Mouse (Mus musculus) heart, adult 8-10 months (tissue): ENCODE results near the gene Ttll6. TPM values are rescaled to one million over a fixed set of nuclear protein-coding genes. Genes with fewer than 3 reads are reported as not detected.

Source experiments
- DNase-seq: peaks from one replicate; pipeline ENCODE4 v3.0.0; 2022; ENCODE audit warnings: low spot score
- total RNA-seq, 4 experiments: library from RNA; stranded (reverse); gene quantifications; 2 replicates each; pipeline ENCODE4 v1.2.4; 2022

Ttll6 gene
- total RNA-seq, 4 experiments from 2014 or later = 0.14 TPM; not detected in 3

DNA sequence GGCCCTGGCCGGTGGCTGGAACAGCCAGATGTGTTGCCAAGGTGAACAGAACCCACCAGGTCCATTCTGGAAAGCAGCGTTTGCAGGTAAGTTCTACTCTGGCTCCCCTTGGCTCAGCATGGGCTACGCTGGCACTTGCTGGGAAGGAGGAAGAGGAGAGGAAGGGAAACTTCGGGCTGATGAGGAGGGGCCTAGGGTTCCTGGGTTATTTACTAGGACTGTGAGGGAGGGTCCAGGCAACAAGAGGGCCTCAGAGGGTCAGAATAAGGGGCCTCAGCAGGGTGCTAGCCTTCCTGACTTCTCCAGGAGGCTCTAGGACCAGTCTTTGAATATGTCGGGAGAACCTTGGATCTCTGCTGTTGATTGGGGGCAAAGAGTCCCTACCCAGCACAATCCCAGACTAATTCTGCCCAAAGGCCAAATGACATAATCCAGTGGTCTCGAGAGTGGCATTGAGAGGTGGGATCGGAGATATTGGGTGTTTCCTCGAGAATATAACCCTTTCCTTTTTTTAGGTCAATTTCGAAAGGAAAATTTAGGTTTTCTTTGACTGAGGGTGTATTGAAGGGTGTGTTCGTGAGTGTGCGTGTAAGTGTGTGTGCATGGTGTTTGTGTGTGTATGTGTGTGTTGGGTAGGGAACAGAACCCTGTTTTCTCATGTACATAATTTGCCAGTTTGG is 61.5 kb downstream of the Ttll6 start:
- DNase-seq = no peak

DNA sequence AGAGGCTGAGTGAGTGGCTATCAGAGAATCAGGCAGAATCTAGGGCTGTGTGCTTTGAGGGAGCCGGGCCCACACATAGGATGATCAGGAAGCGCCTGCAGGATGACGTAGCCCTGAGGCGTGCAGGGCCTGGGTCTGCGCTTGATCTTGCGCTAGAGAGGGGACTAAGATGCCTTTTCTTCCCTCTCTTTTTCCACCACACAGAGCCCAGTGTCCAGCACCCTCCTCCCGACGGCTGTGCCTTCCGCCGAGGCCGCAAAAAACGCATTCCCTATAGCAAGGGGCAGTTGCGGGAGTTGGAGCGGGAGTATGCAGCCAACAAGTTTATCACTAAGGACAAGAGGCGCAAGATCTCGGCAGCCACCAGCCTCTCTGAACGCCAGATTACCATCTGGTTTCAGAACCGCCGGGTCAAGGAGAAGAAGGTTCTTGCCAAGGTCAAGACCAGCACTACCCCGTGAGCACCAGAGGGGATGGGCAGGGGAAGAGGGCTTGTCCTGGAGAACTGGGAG is 62.2 kb downstream of the Ttll6 start:
- DNase-seq = no peak

DNA sequence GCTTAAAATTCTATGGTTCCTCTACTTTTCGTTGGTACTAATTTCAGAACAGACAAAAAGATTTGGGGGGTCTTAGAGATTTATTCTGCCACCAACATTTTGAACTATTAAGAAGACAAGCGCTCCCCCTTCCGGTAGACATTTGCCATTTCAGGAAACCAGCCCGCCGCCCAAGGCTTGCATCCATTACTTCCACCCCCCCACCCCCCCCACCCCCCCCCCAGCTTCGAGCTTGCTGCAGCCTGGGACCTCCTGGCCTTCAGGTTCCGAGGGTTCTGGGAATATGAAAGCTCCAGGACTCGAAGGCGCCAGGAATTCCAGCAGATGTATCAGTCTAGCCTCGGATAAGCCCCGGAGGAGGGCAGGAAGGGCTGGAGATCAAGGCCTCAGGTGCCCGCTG is 65.1 kb downstream of the Ttll6 start:
- DNase-seq = no peak

DNA sequence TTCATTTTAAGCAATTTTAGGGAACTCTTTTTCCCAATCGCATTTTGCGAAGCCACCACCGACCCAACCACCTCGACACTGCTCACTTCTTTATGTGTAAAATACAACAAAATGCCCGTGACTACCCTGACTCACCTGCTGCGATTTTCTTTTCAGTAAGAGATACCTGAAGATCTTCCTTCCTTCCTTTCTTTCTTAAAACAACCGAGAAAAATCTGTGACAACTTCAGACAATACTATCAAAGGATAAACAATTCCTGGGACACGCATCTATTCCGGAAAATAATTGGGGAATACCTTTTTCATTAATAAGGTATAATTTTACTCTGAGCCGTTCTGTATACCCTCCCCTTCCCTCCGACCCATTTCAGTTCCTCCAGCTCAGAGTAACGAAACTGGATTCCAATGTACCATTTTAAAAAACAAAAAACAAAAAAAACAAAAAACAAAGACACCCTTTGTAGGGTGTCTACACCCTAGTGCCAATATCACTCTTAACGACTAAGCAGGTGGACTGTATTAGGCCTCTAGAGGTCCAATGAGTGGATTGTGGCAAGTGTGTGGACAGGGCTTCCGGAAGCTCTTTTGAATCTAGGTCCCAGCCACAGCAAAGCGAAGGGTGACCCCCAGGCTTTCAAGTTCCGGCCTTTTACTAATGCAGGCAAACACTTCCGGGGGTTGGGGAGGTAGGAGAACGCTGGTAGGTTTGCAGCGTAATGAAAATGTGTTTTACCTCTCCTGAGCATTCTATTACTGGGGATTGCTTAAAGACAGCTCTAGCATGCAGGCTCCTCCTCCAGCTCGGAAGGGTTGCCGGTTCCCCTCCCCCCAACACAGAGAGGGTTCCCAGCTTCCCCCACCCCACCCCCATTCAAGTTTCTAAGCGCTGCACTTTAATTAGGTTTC is 65.8 kb downstream of the Ttll6 start:
- no peak for DNase-seq

DNA sequence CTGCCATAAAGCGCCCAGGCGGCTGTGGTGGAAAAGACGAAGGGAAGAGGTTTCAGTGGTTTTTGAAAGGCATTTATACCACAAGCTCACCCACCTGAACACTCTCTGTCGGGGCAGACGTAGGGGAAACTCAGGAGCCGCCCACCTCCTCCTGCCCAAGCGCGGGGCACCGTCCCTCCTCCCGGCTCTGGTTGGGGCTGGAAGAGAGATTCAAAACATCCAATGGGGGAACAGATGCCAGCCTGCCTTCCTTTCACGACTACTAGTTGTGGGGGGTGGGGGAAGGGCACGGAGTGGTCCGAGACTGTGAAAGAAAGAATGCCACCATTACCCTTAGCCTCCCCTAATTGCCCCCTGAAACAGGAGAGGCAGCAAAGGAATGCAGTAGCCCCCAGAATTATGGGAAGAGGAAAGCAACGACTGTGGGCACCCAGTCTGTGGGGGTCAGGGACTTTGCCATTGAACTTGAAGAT is 66.6 kb downstream of the Ttll6 start:
- DNase-seq = no peak

DNA sequence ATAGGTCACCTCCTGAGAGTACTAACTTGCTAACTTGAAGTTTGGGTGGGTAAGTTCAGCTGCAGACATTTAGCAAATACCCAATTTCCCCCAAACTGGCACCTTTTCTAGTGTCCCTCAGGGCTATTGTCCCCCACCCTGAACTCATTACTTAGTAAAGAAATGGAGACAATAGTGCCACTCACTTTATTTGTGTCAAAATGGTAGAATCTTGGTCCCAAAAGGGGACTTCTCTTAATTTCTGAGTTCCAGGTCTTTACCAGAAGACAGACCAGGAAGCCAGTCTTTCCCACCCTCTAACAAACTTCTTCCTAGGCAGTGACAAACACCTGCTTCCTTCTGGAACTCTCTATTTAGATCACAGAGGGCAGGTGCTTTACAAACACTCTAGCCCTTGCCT is 68.2 kb downstream of the Ttll6 start:
- no peak for DNase-seq

DNA sequence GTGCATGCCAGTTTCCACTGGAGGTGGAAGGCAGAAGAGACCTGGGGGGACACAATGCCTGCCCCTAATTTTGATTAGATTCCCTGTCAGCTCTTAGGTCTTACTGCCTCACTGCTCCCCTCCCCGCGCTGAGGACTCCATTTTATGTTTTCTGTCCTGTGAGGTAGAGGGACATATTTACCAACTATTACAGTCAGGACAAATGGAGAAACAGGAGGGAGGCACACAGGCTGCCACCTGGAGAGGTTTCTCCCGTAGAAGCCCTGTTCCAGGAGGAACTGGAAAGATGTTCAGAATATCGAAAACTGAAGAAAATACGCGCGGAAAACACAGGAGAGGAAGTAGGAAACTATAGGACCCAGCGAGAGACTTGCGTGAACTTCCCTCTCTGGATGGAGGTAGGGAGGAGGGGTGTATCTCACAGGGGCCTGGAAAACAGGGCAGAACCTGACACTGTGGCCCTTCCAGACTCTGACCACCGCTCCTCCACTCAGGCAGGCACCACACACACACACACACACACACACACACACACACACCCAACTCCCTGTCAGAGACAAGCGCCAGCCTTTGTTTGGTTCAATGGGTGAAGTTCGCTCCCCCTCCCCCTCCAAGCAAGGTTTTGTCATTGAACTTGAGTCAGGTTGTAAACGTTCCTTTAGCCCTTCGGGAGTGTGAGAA is 69.0 kb downstream of the Ttll6 start:
- DNase-seq = no peak

DNA sequence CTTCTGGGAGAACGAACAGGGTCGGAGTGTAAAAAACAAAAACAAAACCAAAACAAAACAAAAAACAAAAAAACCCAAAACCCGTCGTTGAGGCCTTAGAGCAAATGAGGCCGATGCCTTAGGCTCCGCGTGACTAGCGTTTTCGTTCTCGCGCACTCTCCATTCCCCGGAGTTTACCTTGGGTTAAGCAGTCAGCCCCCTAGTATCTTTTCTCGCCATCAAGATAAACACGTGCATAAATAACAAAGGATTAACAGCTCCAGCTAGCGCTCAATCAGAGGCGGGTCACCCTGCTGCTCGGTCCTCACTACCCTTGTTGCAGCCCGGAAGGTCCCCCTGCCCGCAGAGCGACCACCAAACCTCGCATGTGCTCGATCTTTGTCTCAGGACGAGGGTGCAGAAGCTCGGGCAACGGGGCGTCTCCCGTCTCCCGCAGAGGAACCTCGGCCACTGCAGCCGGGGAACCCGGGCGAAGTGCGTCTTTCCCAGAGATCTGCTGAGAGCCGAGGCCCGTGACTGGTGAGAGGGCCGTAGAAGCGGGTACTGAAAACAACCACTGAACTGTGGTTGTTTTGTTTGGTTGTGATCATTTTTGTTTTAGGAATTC is 69.7 kb downstream of the Ttll6 start:
- no peak for DNase-seq

DNA sequence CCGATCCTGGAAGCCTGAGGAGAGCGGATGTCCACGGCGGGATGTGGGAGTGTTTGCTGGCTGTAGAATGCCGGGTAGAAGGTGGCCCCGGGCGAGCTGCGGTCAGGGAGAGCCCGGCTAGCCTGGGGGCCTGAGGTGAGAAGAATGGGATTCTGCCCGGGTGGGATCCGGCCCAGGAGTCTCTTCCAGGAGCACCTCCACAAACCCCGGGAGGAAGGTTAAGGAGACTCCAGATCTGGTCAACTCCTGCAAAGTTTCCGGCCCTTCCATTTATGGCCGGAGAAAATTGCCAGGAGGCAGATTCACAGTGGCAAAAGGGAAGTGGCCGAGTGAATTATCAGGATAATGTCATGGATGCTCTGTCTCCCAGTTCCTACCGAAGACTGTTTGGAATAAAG is 70.2 kb downstream of the Ttll6 start:
- DNase-seq = no peak

DNA sequence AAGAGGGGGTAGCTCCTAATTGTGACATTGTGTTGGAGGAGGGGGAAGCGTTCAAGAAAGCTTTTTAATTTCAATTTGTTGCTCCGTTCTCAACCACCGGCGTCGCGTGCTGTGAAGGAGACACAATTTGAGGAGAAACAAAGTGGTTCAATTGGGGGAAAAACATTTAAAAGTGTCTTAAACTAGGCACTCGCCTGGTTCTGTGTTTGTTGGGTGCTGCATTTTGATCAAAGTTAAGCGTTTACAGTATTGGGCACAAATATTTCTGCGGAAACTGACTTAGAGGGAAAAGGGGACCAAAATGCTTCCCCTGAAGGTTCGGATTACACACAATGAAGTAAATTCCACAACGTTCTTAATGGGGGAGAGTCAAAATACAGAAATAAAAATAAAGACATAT is 70.8 kb downstream of the Ttll6 start:
- DNase-seq = no peak

DNA sequence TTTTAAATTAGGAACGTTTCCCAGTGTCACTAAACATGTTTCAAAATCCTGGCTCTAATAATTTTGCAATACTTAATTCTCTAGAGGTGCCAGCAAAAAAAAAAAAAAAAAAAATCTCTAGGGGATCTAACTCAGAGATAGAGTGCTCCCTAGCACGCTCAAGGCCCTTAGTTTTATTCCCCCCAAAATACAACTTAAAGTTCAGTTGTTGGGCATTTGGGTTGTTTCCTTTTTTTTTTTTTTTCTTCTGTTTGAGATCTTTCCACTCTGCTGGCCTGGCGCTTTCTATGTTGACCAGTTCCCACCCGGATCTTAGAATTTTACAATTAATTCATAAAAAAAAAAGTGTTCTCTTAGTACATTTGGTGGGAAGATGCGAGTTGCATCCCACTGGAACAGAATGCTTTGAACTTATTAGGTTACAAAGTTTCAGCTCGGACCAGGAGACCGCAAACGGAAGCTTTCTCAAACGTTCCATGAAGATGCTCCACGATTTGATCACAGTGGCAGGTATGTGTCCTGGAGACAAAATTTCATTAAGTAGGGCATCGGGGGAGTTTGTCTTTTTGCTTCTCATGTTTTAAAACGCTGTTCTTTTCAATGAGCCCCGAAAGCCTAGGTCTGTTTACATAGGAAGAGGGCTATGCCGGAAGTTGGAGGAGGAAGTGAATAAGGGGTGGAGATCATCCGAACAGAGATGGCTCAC is 72.0 kb downstream of the Ttll6 start:
- DNase-seq = no peak

Other genes with a start within 250 kb of the Ttll6 start
- not detected for gene B4galnt2, start 218.9 kb upstream of the Ttll6 start, total RNA-seq
- under 1 TPM in 2 of 4 experiments, not detected in 2; 0.03 TPM for gene Igf2bp1, start 127.8 kb upstream of the Ttll6 start, total RNA-seq
- gene Gip, start 109.2 kb upstream of the Ttll6 start, total RNA-seq = not detected
- 10 to 100 TPM; 41.5 to 49.4 (median 46.7) TPM for gene Snf8, start 98.9 kb upstream of the Ttll6 start, total RNA-seq
- gene Ube2z, start 68.4 kb upstream of the Ttll6 start, total RNA-seq = 10 to 100 TPM; 28.1 to 32.7 (median 30.7) TPM
- 1,000 to 10,000 TPM; 3,689 to 3,785 (median 3,746) TPM for gene Atp5g1, start 58.1 kb upstream of the Ttll6 start, total RNA-seq
- gene Calcoco2, start 21.8 kb upstream of the Ttll6 start, total RNA-seq = under 1 TPM in 1 of 4 experiments, not detected in 3; 0.29 TPM
- gene Hoxb13, start 60.5 kb downstream of the Ttll6 start, total RNA-seq = not detected
- gene Hoxb9, start 137.7 kb downstream of the Ttll6 start, total RNA-seq = not detected
- gene Hoxb8, start 148.1 kb downstream of the Ttll6 start, total RNA-seq = not detected
- gene Hoxb7, start 152.8 kb downstream of the Ttll6 start, total RNA-seq = not detected
- not detected for gene Hoxb6, start 158.7 kb downstream of the Ttll6 start, total RNA-seq
- gene Hoxb5, start 169.6 kb downstream of the Ttll6 start, total RNA-seq = under 1 TPM in 1 of 4 experiments, not detected in 3; 0.11 TPM
- gene Hoxb4, start 184.5 kb downstream of the Ttll6 start, total RNA-seq = under 1 TPM; 0.35 to 0.63 (median 0.53) TPM
- under 1 TPM; 0.25 to 0.37 (median 0.30) TPM for gene Hoxb3, start 189.5 kb downstream of the Ttll6 start, total RNA-seq
- under 1 TPM; 0.38 to 0.80 (median 0.64) TPM for gene Hoxb2, start 216.7 kb downstream of the Ttll6 start, total RNA-seq
- gene Hoxb1, start 232.0 kb downstream of the Ttll6 start, total RNA-seq = not detected